In the genomic region with DNA sequence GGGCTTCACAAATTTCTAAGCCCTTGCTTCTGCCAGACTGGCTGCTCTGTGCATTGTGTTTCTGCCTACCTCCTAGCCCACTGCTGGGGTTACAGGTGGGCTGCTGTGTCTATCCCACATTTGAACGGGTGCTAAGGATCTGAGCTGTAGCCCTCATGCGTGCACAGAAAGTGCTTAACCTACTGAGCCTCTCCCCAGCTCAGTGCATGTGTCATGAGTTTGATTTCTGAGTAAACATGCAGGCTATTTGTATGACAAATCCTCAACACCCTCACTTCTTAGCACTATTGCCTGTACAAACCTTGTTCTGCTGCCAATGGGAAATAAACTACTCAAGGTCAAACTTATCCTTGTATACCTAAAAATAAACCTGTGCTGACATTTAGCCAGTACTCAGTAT, we compare ENCODE assay signal across 15 mouse cellular contexts.
"Had no signal": no experiment of that assay in that cellular context is flagged by ENCODE, and none has a peak within 500 bp of the region (broad histone marks: within the 10 kb centered on the region; RNA-seq: fewer than 3 reads in every experiment).

No protein-coding gene starts in this region.

- H3K9me3 ChIP-seq: midbrain, embryonic 10.5 days; midbrain, embryonic 12.5 days; neural tube, embryonic 13.5 days; neural tube, embryonic 15.5 days had no signal

- DNase-seq: lung, adult 18-20 months; lung, embryonic 14.5 days; lung, postnatal 10 days; lung, postnatal 4 days; midbrain, embryonic 14.5 days; right cerebral cortex, postnatal 14 days; thymus, adult 18-20 months; thymus, postnatal 14 days; thymus, postnatal 36 days had no signal

- H3K27me3 ChIP-seq: midbrain, embryonic 12.5 days; neural tube, embryonic 13.5 days; neural tube, embryonic 15.5 days had no signal

- H3K9ac ChIP-seq: lung, embryonic 14.5 days; midbrain, embryonic 12.5 days; neural tube, embryonic 13.5 days; neural tube, embryonic 15.5 days had no signal

- H3K27ac ChIP-seq: midbrain, embryonic 10.5 days; midbrain, embryonic 12.5 days; neural tube, embryonic 13.5 days; neural tube, embryonic 15.5 days had no signal

- H3K36me3 ChIP-seq: midbrain, embryonic 10.5 days; midbrain, embryonic 12.5 days; neural tube, embryonic 13.5 days; neural tube, embryonic 15.5 days had no signal

- H3K4me1 ChIP-seq: midbrain, embryonic 10.5 days; midbrain, embryonic 12.5 days; neural tube, embryonic 13.5 days; neural tube, embryonic 15.5 days had no signal

- H3K4me2 ChIP-seq: lung, embryonic 14.5 days; midbrain, embryonic 12.5 days; neural tube, embryonic 13.5 days; neural tube, embryonic 15.5 days had no signal

- H3K4me3 ChIP-seq: midbrain, embryonic 10.5 days; midbrain, embryonic 12.5 days; myocyte; neural tube, embryonic 13.5 days; neural tube, embryonic 15.5 days had no signal

- ATAC-seq: midbrain, embryonic 16.5 days had no signal
